Mouse (Mus musculus) cerebral cortex, adult 2 months (tissue): ENCODE data around the gene Kcnj9.

Experiments
- WGBS: fragments of 180-500 bp; shearing (Covaris S2); methylation state at CpG from one replicate; pipeline ENCODE4 v1.1.7; 2018; 5-methylcytosine and 5-hydroxymethylcytosine counted together

The Kcnj9 gene

GRCm38 (mm10) chr1:172329131-172329530 is at the start of gene Kcnj9:
Gene Kcnj9, minus strand, starts transcription at chr1:172329318.
- 7% methylated on average over 9 of the region's 9 CpGs for WGBS

GRCm38 (mm10) chr1:172376758-172377458 is 47.8 kb upstream of the Kcnj9 start:
- 2% methylated on average over 62 of the region's 62 CpGs for WGBS

- 1% methylated on average over 37 of the region's 39 CpGs for WGBS
Observed at GRCm38 (mm10) chr1:172376198-172376667, 47.1 kb upstream of the Kcnj9 start, which contains the start of gene Pigm. Gene Pigm, plus strand, starts transcription at chr1:172376546.

- WGBS, result 32% methylated on average over 23 of the region's 23 CpGs
Observed at GRCm38 (mm10) chr1:172368768-172369418, 39.8 kb upstream of the Kcnj9 start.

GRCm38 (mm10) chr1:172364684-172365083 is 35.6 kb upstream of the Kcnj9 start:
- WGBS, result 5% methylated on average over 6 of the region's 6 CpGs

GRCm38 (mm10) chr1:172358341-172358740 is 29.2 kb upstream of the Kcnj9 start:
- 61% methylated on average over 10 of the region's 10 CpGs for WGBS

- WGBS, result 3% methylated on average over 1 of the region's 1 CpGs
Observed at GRCm38 (mm10) chr1:172357550-172357949, 28.4 kb upstream of the Kcnj9 start.

GRCm38 (mm10) chr1:172355336-172355735 is 26.2 kb upstream of the Kcnj9 start:
- WGBS, result 65% methylated on average over 3 of the region's 3 CpGs

GRCm38 (mm10) chr1:172352453-172352852 is 23.3 kb upstream of the Kcnj9 start:
- 68% methylated on average over 3 of the region's 3 CpGs for WGBS

- WGBS, result 70% methylated on average over 6 of the region's 6 CpGs
Observed at GRCm38 (mm10) chr1:172352001-172352400, 22.9 kb upstream of the Kcnj9 start.

- 23% methylated on average over 19 of the region's 19 CpGs for WGBS
Observed at GRCm38 (mm10) chr1:172349916-172350812, 21.0 kb upstream of the Kcnj9 start.

- WGBS, result 62% methylated on average over 5 of the region's 5 CpGs
Observed at GRCm38 (mm10) chr1:172349504-172349903, 20.4 kb upstream of the Kcnj9 start.

GRCm38 (mm10) chr1:172347382-172347781 is 18.3 kb upstream of the Kcnj9 start:
- WGBS, result 79% methylated on average over 12 of the region's 12 CpGs

GRCm38 (mm10) chr1:172346707-172347106 is 17.6 kb upstream of the Kcnj9 start:
- WGBS, result 64% methylated on average over 10 of the region's 10 CpGs

- 76% methylated on average over 7 of the region's 7 CpGs for WGBS
Observed at GRCm38 (mm10) chr1:172344820-172345219, 15.7 kb upstream of the Kcnj9 start.

- WGBS, result 60% methylated on average over 3 of the region's 3 CpGs
Observed at GRCm38 (mm10) chr1:172343914-172344313, 14.8 kb upstream of the Kcnj9 start.

- 65% methylated on average over 3 of the region's 3 CpGs for WGBS
Observed at GRCm38 (mm10) chr1:172342729-172343128, 13.6 kb upstream of the Kcnj9 start.

GRCm38 (mm10) chr1:172341386-172341785 is 12.3 kb upstream of the Kcnj9 start:
- WGBS, result 26% methylated on average over 10 of the region's 10 CpGs

- WGBS, result 3% methylated on average over 38 of the region's 38 CpGs
Observed at GRCm38 (mm10) chr1:172340729-172341321, 11.7 kb upstream of the Kcnj9 start, which contains the start of gene Kcnj10. Gene Kcnj10, plus strand, starts transcription at chr1:172341210.

GRCm38 (mm10) chr1:172337411-172338185 is 8.5 kb upstream of the Kcnj9 start:
- WGBS, result 37% methylated on average over 2 of the region's 2 CpGs

GRCm38 (mm10) chr1:172335804-172336203 is 6.7 kb upstream of the Kcnj9 start:
- 88% methylated on average over 15 of the region's 15 CpGs for whole genome bisulfite sequencing
